Mouse (Mus musculus) embryonic fibroblast, embryonic 13.5 days (primary cell): Measurements from ENCODE around the gene Socs4. TPM values are rescaled to one million over a fixed set of nuclear protein-coding genes. Genes with fewer than 3 reads are reported as not detected.
A peak's percentile ranks its signal among the peaks of the same experiment; 100 is the strongest.

ENCODE experiments used
- H3K27ac ChIP-seq: 2 replicates; pipeline ENCODE4 v1.5.1; 2012; ENCODE audit warnings: low read length, control low read depth, inconsistent platforms; ENCODE audit not compliant: insufficient read depth
- H3K4me1 ChIP-seq: 2 replicates; pipeline ENCODE4 v1.6.1; 2011; ENCODE audit warnings: low read length; ENCODE audit not compliant: control insufficient read depth, insufficient read depth
- H3K4me3 ChIP-seq: 2 replicates; pipeline ENCODE4 v1.5.1; 2011; ENCODE audit warnings: mild to moderate bottlenecking, control low read depth, low read length; ENCODE audit not compliant: insufficient read depth
- CTCF ChIP-seq: IDR thresholded peaks from 2 replicates; pipeline ENCODE4 v1.5.1; 2011; ENCODE audit warnings: mild to moderate bottlenecking, control low read depth, low read length, moderate library complexity, borderline replicate concordance; ENCODE audit not compliant: insufficient read depth
- POLR2A ChIP-seq: IDR thresholded peaks from 2 replicates; pipeline ENCODE4 v1.6.1; 2011; ENCODE audit warnings: low read depth, mild to moderate bottlenecking, control low read depth, low read length, moderate library complexity
- polyA plus RNA-seq: library from polyadenylated mRNA; stranded (reverse); fragments of >200 nt; gene quantifications from 2 replicates; pipeline ENCODE4 v1.2.4, GENCODE M21; 2011; ENCODE audit warnings: low read depth; ENCODE audit not compliant: missing spikeins, insufficient read length

The Socs4 gene
- polyA plus RNA-seq, 1 experiment: 39.7 TPM

DNA sequence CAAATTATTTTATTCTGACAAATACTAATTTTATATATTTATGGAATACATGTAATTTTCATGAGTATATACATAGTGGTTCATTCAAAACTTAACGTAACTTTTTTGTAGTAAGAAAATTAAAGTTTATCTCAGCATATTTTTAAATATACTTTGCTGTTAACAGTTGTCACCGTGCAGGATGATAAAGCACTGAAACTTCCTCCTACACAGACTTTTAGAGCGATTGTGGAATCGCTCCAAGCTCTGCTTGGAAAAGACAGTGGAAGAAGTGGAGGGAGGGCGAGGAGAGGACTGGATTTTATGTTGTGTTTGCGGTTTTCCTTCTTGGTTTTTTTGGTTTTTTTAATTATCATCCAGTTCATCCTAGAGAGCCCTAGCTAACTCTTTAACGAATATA lies 6.8 kb downstream of the Socs4 start:
- Histone ChIP-seq H3K4me1 (no peaks in the 10 kb centered on the region), H3K27ac (no peak overlapping the region), H3K4me3 (no peak overlapping the region)
- TF ChIP-seq CTCF (no peak), POLR2A (no peak)

DNA sequence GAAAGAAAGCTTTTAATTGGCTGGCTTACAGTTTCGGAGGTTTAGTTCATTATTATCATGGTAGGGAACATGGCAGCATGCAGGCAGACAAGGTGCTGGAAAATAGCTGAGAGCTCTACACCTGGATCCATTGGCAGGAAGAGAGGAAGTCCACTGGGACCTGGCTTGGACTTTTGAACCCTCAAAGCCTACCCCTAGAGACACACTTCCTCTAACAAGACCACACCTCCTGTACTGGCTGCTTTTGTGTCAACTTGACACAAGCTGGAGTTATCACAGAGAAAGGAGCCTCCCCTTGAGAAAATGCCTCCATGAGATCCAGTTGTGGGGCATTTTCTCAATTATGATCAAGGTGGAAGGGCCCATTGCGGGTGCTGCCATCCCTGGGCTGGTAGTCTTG lies 8.5 kb downstream of the Socs4 start:
- Histone ChIP-seq H3K4me3 (no peak overlapping the region), H3K27ac (no peak overlapping the region), H3K4me1 (no peaks in the 10 kb centered on the region)
- TF ChIP-seq POLR2A (no peak), CTCF (no peak)

DNA sequence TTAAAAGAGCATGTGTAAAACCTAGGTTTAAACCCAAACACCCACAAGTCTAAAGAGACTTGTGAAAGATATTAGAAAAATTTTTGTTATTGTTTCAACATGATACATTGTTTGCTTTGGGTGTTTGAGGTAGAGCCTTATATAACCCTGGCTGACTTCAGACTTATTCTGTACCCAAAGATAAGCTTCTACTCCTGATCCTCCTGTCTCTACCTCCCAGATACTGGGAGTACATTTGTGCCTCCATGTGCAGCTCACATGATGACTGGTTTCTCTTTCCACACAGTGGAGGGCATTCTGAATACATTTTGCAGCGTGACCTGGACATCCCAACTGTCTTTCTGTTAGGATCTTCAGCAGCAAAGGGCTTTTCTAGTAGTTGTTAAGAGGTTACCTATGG lies 9.5 kb downstream of the Socs4 start:
- Histone ChIP-seq H3K4me1 (no peaks in the 10 kb centered on the region), H3K4me3 (no peak overlapping the region), H3K27ac (no peak overlapping the region)
- no peak for TF ChIP-seq POLR2A
- TF ChIP-seq CTCF: no peak

DNA sequence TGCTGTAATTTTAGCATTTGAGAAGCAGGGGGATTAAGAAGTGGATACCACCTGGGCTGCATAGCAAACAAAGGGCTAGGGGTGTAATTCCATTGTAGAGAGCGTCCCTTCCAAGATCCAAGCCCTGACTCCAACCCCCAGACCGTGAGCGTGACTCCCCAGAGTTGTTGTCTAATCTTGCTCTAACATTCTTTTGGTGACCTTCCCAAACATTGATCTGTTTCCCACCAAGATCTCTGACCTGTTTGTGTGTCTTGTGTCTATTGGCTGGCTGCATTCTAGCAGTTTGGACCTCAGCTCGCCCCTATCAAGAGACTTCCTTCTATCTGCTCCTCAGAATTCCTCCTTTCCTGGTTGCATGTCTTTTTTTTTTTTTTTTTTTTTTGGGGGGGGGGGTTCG lies 10.3 kb downstream of the Socs4 start:
- Histone ChIP-seq H3K27ac (no peak overlapping the region), H3K4me3 (no peak overlapping the region), H3K4me1 (no peaks in the 10 kb centered on the region)
- no peak for TF ChIP-seq POLR2A
- TF ChIP-seq CTCF: no peak

DNA sequence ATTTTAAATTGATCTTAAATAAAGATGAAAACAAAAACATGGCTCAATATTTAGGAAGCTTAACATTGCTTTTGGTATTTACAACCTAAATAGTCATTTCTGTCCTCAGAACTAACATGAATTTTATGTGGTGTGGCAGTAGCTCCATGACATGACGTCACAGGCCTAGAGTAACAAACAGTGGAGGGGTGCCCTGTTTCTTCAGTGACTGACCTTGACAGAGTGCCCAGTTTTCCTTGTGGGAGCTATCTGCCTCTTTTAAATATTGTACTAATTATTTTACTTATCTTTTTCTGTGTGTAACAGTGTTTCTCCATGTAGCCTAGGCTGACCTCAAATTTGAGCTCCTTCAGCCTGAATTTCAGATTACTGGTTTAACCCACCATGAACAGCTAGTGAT lies 15.0 kb downstream of the Socs4 start:
- Histone ChIP-seq H3K27ac (no peak overlapping the region), H3K4me3 (no peak overlapping the region), H3K4me1 (no peaks in the 10 kb centered on the region)
- TF ChIP-seq POLR2A (no peak), CTCF (no peak)

DNA sequence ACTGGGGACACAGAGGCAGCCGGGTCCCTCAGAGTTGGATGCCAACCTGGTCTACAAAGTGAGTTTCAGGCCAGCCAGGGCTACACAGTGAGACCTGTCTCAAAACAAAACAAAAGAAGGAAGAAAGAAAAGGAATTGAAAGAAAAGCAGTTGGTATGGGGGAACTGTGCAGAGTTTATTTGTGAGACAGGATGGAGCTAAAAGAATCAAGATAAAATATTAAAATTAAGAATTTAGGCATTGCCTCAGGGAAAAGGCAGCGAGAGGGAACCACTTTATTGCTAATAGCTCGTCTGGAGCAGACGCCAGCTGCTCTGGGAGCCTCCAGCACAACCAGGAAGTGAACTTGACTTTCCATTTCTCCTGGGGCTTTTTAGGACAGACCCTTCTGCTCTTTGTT lies 17.4 kb downstream of the Socs4 start:
- TF ChIP-seq CTCF: no peak
- no peak for TF ChIP-seq POLR2A
- no peaks in the 10 kb centered on the region for H3K4me1 ChIP-seq

DNA sequence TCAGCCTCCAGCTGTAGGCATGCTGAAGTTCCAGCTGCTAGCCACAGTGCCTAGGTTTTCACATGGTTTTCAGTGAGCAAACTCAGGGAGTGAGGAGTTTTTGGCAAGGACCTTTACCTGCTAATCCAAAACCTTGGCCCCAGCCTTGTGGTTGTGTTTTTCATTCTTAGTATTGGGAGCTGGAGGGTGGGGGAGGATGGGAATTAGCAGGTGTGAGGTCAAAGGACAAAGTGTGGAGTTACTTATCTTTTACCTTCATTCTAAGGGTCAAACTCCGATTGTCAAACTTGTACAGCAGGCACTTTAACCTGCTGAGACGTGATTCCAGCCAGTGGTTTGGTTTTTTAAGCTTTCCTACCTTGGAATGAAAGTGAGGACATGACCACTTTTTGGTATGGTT lies 19.5 kb downstream of the Socs4 start:
- H3K4me1 ChIP-seq: no peaks in the 10 kb centered on the region; the same call in 1 of the 2 replicates
- no peak overlapping the region for H3K4me3 ChIP-seq
- H3K27ac ChIP-seq: no peak overlapping the region
- TF ChIP-seq POLR2A: no peak
- no peak for TF ChIP-seq CTCF

More for the DNA sequence above, 17.4 kb downstream of the Socs4 start:
- H3K27ac ChIP-seq: no peak overlapping the region
- H3K4me3 ChIP-seq: no peak overlapping the region

DNA sequence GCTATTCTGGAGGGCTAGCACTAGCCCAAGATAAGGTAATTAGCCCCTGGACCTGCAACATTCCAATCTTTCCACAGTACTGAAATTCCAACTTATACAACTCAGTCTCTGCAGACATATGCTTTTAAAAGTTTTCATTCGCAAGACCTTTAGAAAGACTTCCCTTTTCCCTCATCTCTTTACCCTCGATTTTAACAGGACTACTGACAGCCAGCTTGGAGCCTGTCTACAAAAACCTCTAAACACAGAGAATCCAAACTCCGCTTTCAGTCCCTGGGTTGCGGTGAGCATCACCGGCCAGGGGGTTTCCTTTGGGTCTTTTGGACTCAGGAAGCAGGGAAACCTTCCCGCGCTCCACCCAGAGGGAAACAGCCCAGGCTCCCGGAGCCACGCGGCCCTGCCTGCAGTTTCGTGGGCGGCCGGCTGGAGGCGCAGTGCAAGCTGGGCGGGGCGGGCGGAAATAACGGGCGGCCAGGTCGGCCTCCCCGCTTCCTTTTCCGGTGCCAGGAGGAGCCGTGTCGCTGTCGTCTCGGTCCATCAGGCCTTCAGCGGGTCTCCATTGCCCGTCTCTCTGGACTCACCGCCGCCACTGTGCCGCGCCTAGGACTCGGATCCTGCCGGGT lies 21.2 kb downstream of the Socs4 start, which contains the start of gene Mapk1ip1l:
Gene Mapk1ip1l, plus strand, starts transcription at position 482 of the 623 bp plus-strand sequence.
- Histone ChIP-seq H3K4me1 (no peaks in the 10 kb centered on the region; the same call in none of the 2 replicates), H3K4me3 (peak within 1 kb of the TSS; percentile 89), H3K27ac (peak within 1 kb of the TSS; percentile 84)
- TF ChIP-seq CTCF (peak; percentile 63), POLR2A (peak; percentile 73)

DNA sequence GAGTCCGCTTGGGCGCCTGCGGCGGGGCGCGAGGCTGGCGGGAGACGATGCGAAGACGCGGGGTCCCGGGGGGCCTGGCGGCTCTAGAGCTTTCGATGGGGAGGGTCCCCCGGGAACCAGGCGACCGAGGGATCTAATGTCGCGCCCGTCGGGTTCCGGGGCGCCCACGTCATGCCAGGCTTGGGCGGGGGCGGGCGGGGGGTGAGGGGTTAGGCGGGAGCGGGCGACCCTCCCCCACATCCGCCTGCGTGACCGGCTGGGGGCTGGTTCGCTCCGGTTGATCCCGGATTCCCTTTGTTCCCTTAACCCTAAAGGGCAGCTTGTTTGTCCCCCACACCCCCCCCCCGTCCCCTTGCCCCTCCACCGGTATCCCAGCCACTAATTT lies 21.7 kb downstream of the Socs4 start:
- no peak for TF ChIP-seq CTCF
- TF ChIP-seq POLR2A: no peak
- Histone ChIP-seq H3K4me3 (peak overlapping the region; percentile 89), H3K4me1 (peaks cover 2% of the 10 kb centered on the region), H3K27ac (peak overlapping the region; percentile 84)

DNA sequence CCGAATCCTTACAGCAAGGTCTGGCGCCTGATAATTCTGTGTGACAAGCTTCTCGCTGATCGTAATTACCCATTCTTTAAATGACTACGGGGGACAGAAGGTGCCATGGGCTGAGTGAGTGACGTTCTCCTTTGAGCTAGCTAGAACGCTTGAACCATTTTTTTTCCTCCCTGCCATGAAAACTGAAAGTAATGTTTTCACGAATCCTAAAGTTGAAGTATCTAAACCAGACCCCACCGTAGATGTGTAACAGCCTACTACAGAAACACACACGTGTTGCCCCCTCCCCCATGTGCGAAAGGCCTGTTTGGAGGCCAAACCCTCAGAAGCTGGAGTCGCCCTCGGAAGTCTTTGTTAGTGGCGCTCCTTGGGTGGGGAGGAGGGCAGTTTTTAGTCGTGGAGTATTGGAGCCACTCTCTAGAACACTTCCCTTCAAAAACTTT lies 22.1 kb downstream of the Socs4 start:
- Histone ChIP-seq H3K27ac (peak overlapping the region; percentile 84), H3K4me1 (peaks cover 2% of the 10 kb centered on the region), H3K4me3 (peak overlapping the region; percentile 89)
- no peak for TF ChIP-seq CTCF
- TF ChIP-seq POLR2A: no peak
